Mouse (Mus musculus): ENCODE measurements around the gene Gm7030. TPM values are rescaled to one million over a fixed set of nuclear protein-coding genes. Genes with fewer than 3 reads are reported as not detected.
"Not testable (repeated sequence)": the region's sequence is repeated elsewhere in the genome, so short reads cannot be mapped to it uniquely, and the experiment has no call there.

The Gm7030 gene
- polyA plus RNA-seq, 1 experiment, result not detected

GRCm38 (mm10) chr17:36113979-36114593 is 15.1 kb downstream of the Gm7030 start:
- WGBS, result 19% methylated on average over 6 of the region's 6 CpGs
- peak; percentile 72 for DNase-seq
- peak; percentile 39 for TF ChIP-seq CTCF (conservative IDR thresholded peaks at IDR 0.05; ENCODE audit: insufficient read depth, insufficient read length, low read depth, low read length)
- H3K27ac ChIP-seq (ENCODE audit: insufficient read depth, low read depth, low read length); H3K4me1 ChIP-seq (ENCODE audit: control insufficient read depth, insufficient read depth, low read length); H3K36me3 ChIP-seq (ENCODE audit: control insufficient read depth, insufficient read depth, low read length); H3K27me3 ChIP-seq (replicated peaks; ENCODE audit: control insufficient read depth, insufficient read depth, low read length); H3K4me3 ChIP-seq (ENCODE audit: insufficient read depth, low read depth, low read length): not testable (repeated sequence)

DNA sequence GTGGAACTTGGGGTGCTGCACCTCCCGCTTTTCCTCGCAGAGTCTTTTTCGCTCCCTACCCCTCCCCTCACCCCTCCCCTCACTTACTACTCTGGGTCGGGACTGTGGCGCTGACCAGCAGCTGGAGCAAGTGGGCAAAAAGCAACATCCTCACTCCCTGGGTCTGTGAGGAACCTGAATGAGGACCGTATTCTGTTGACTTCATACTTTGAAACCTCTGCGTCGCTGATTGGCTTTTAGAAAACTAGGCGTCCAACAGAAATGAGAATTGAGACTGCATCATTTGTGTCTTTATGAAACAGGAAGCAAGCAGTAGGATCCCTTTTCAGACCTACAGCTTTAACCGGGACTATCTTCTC is 17.7 kb downstream of the Gm7030 start:
- 1% methylated on average over 10 of the region's 10 CpGs for WGBS
- H3K27me3 ChIP-seq (replicated peaks; ENCODE audit: control insufficient read depth, insufficient read depth, low read length); H3K4me1 ChIP-seq (ENCODE audit: control insufficient read depth, insufficient read depth, low read length); H3K27ac ChIP-seq (ENCODE audit: insufficient read depth, low read depth, low read length); H3K36me3 ChIP-seq (ENCODE audit: control insufficient read depth, insufficient read depth, low read length): not testable (repeated sequence)
- peak; percentile 62 for DNase-seq
- peak overlapping the region; percentile 53 for H3K4me3 ChIP-seq (ENCODE audit: insufficient read depth, low read depth, low read length)

- TF ChIP-seq CTCF (conservative IDR thresholded peaks at IDR 0.05; ENCODE audit: insufficient read depth, insufficient read length, low read depth, low read length), result peak; percentile 24; the same call in 1 of the 2 replicates
- not testable (repeated sequence) for H3K36me3 ChIP-seq (ENCODE audit: control insufficient read depth, insufficient read depth, low read length); H3K4me1 ChIP-seq (ENCODE audit: control insufficient read depth, insufficient read depth, low read length); H3K27ac ChIP-seq (ENCODE audit: insufficient read depth, low read depth, low read length); H3K27me3 ChIP-seq (replicated peaks; ENCODE audit: control insufficient read depth, insufficient read depth, low read length)
- 2% methylated on average over 57 of the region's 57 CpGs for WGBS
- H3K4me3 ChIP-seq (ENCODE audit: insufficient read depth, low read depth, low read length), result peak overlapping the region; percentile 53
- DNase-seq, result peak; percentile 24
Observed at GRCm38 (mm10) chr17:36110641-36111509, 18.4 kb downstream of the Gm7030 start.

DNA sequence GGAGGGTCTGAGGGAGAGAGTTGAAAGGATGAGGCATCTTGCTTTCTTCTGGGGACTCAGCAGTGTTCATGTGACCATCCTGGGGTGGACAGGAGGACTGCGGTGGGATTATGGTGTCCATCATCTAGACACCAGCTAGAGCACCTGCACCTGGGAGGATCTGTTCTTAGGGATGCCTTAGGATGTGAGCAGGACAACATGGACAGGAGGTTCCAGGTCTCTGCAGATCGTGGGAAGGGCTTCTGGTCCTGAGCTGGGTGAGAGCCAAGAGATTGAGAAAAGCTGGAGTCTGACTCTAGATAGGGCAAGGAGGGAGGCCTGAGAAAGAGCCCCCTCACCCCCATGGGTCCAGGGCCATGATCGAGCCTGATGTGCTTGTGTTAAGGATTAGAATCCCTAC is 19.1 kb downstream of the Gm7030 start:
- H3K36me3 ChIP-seq (ENCODE audit: control insufficient read depth, insufficient read depth, low read length); H3K27me3 ChIP-seq (replicated peaks; ENCODE audit: control insufficient read depth, insufficient read depth, low read length); DNase-seq; H3K27ac ChIP-seq (ENCODE audit: insufficient read depth, low read depth, low read length); H3K4me3 ChIP-seq (ENCODE audit: insufficient read depth, low read depth, low read length); H3K4me1 ChIP-seq (ENCODE audit: control insufficient read depth, insufficient read depth, low read length): not testable (repeated sequence)
- 54% methylated on average over 3 of the region's 3 CpGs for WGBS

- H3K4me3 ChIP-seq (ENCODE audit: insufficient read depth, low read depth, low read length); H3K27me3 ChIP-seq (replicated peaks; ENCODE audit: control insufficient read depth, insufficient read depth, low read length); H3K36me3 ChIP-seq (ENCODE audit: control insufficient read depth, insufficient read depth, low read length); H3K27ac ChIP-seq (ENCODE audit: insufficient read depth, low read depth, low read length); H3K4me1 ChIP-seq (ENCODE audit: control insufficient read depth, insufficient read depth, low read length): not testable (repeated sequence)
- 66% methylated on average over 12 of the region's 12 CpGs for WGBS
- peak; percentile 79 for DNase-seq
Observed at GRCm38 (mm10) chr17:36102091-36102490, 27.1 kb downstream of the Gm7030 start.

DNA sequence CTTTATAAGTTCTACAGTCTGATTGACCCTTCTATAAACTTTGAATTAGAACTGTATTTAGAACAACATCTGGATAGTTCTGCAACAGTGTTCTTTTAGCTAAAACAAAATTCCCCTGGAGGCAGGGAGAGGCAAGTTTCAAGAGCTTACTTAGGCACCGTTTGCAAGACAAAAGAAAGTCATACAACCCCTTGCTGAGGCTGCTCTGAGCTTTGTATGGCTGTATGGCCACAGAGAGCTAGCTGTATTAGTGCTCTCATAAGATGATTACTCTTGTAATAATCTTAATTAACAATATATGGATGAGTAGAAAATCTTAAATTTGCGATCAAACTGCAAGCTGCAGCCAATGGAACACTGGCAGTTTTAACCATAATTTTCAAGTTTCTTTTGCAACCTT is 29.6 kb downstream of the Gm7030 start:
- WGBS, result 67% methylated on average over 2 of the region's 2 CpGs
- H3K27me3 ChIP-seq (replicated peaks; ENCODE audit: control insufficient read depth, insufficient read depth, low read length); H3K4me1 ChIP-seq (ENCODE audit: control insufficient read depth, insufficient read depth, low read length); H3K4me3 ChIP-seq (ENCODE audit: insufficient read depth, low read depth, low read length); DNase-seq; H3K27ac ChIP-seq (ENCODE audit: insufficient read depth, low read depth, low read length); H3K36me3 ChIP-seq (ENCODE audit: control insufficient read depth, insufficient read depth, low read length): not testable (repeated sequence)

DNA sequence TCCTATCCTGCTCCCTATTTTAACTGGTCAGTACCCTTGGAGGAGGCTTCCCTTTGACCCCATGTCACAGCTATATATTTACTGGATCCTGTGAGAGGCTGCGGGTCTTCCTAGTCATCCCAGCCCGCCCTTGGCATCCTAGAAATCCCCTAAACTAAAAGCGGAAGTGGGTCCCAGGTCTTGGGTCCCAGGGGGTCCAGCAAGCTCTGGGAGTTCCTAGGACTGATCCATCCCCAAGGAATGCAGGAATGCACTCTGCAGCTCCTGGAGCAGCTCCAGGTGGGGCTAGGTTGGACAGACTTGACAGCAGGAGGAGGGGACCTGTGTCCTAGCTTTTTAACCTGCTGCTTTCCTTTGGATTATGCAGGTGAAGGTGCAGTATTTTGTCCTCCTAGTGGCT is 35.3 kb downstream of the Gm7030 start:
- WGBS, result 35% methylated on average over 3 of the region's 3 CpGs

GRCm38 (mm10) chr17:36092520-36092919 is 36.7 kb downstream of the Gm7030 start:
- not testable (repeated sequence) for H3K27me3 ChIP-seq (replicated peaks; ENCODE audit: control insufficient read depth, insufficient read depth, low read length); H3K36me3 ChIP-seq (ENCODE audit: control insufficient read depth, insufficient read depth, low read length)

More for the DNA sequence above, 35.3 kb downstream of the Gm7030 start:
- TF ChIP-seq POLR2A (IDR thresholded peaks at IDR 0.05; ENCODE audit: low read depth, low read length) (no peak), CTCF (conservative IDR thresholded peaks at IDR 0.05; ENCODE audit: insufficient read depth, insufficient read length, low read depth, low read length) (no peak)
- DNase-seq, result no peak
- Histone ChIP-seq H3K4me1 (ENCODE audit: control insufficient read depth, insufficient read depth, low read length) (no peaks in the 10 kb centered on the region), H3K27ac (ENCODE audit: insufficient read depth, low read depth, low read length) (no peak overlapping the region), H3K4me3 (ENCODE audit: insufficient read depth, low read depth, low read length) (no peak overlapping the region), H3K27me3 (replicated peaks; ENCODE audit: control insufficient read depth, insufficient read depth, low read length) (no peaks in the 10 kb centered on the region), H3K36me3 (ENCODE audit: control insufficient read depth, insufficient read depth, low read length) (no peaks in the 10 kb centered on the region)

GRCm38 (mm10) chr17:36091933-36092332 is 37.3 kb downstream of the Gm7030 start:
- not testable (repeated sequence) for H3K27me3 ChIP-seq (replicated peaks; ENCODE audit: control insufficient read depth, insufficient read depth, low read length); H3K36me3 ChIP-seq (ENCODE audit: control insufficient read depth, insufficient read depth, low read length); DNase-seq; H3K4me1 ChIP-seq (ENCODE audit: control insufficient read depth, insufficient read depth, low read length); H3K27ac ChIP-seq (ENCODE audit: insufficient read depth, low read depth, low read length); H3K4me3 ChIP-seq (ENCODE audit: insufficient read depth, low read depth, low read length)
- WGBS, result no CpG with 5 or more reads among the region's 2 CpGs

More at GRCm38 (mm10) chr17:36092520-36092919, 36.7 kb downstream of the Gm7030 start:
- H3K4me3 ChIP-seq (ENCODE audit: insufficient read depth, low read depth, low read length); H3K27ac ChIP-seq (ENCODE audit: insufficient read depth, low read depth, low read length); DNase-seq; H3K4me1 ChIP-seq (ENCODE audit: control insufficient read depth, insufficient read depth, low read length): not testable (repeated sequence)

GRCm38 (mm10) chr17:36085976-36086375 is 43.2 kb downstream of the Gm7030 start:
- H3K4me1 ChIP-seq (ENCODE audit: control insufficient read depth, insufficient read depth, low read length); H3K27me3 ChIP-seq (replicated peaks; ENCODE audit: control insufficient read depth, insufficient read depth, low read length); H3K4me3 ChIP-seq (ENCODE audit: insufficient read depth, low read depth, low read length); H3K27ac ChIP-seq (ENCODE audit: insufficient read depth, low read depth, low read length); DNase-seq; H3K36me3 ChIP-seq (ENCODE audit: control insufficient read depth, insufficient read depth, low read length): not testable (repeated sequence)
- 62% methylated on average over 1 of the region's 1 CpGs for WGBS

Data from kidney, adult 2 months (tissue).